Mouse (Mus musculus) stomach, postnatal 0 days (tissue): ENCODE measurements around the gene Pgm5.

Experiments
- CTCF ChIP-seq: IDR thresholded peaks from 2 replicates; pipeline ENCODE4 v1.5.1; 2016; ENCODE audit warnings: antibody characterized with exemption, low read depth, mild to moderate bottlenecking, moderate library complexity
- EP300 ChIP-seq: optimal IDR thresholded peaks from 2 replicates; pipeline ENCODE3; 2016; ENCODE audit warnings: antibody characterized with exemption

DNA sequence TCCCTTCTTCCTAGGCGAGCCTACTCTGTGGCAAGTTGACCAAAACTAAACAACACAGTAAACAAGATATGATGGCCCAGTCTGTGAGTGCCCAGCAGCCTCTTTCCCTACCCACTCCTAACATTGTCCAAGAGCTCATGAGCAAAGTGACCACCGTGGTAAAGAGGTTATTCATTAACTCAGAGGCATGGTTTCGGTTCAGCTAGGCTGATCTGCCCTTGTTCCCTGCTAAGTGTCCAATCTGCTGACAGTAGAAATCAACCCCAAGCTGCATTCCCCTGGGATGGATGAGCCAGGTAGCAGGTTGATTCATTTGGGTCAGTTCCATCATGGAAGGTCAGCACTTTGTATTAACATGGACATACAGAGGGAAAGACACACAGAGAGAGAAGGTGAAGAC is 19.6 kb downstream of the Pgm5 start:
- no peak for TF ChIP-seq EP300
- no peak for TF ChIP-seq CTCF
